Mouse (Mus musculus) embryonic facial prominence, embryonic 14.5 days (tissue): Measurements from ENCODE around the gene Dock4. TPM values are rescaled to one million over a fixed set of nuclear protein-coding genes. Genes with fewer than 3 reads are reported as not detected.

Experiments
- ATAC-seq: fragments of 200-750 bp; cut with Nextera tagmentation; 2 replicates; pipeline ENCODE4 v1.8.0; 2017; ENCODE audit warnings: low read depth, moderate number of reproducible peaks, moderate TSS enrichment
- DNase-seq: peaks from one replicate; pipeline ENCODE4 v3.0.0-alpha.2; 2015; ENCODE audit warnings: low spot score
- H3K27ac ChIP-seq: fragments of 300-500 bp; sonication (generic); replicated peaks from 2 replicates; pipeline ENCODE4 v1.5.1; 2014; ENCODE audit warnings: low read depth, mild to moderate bottlenecking, low read length, moderate library complexity
- H3K27me3 ChIP-seq: fragments of 300-500 bp; sonication (generic); replicated peaks from 2 replicates; pipeline ENCODE4 v1.6.1; 2014; ENCODE audit warnings: low read length; ENCODE audit not compliant: control insufficient read depth, insufficient read depth
- H3K36me3 ChIP-seq: fragments of 300-500 bp; sonication (generic); 2 replicates; pipeline ENCODE4 v1.6.1; 2014; ENCODE audit warnings: low read length, mixed read lengths; ENCODE audit not compliant: control insufficient read depth, insufficient read depth
- H3K4me1 ChIP-seq: fragments of 300-500 bp; sonication (generic); 2 replicates; pipeline ENCODE4 v1.6.1; 2014; ENCODE audit warnings: antibody characterized with exemption, low read length; ENCODE audit not compliant: control insufficient read depth, insufficient read depth
- H3K4me2 ChIP-seq: fragments of 300-500 bp; sonication (generic); 2 replicates; pipeline ENCODE4 v1.6.1; 2014; ENCODE audit warnings: low read depth, mild to moderate bottlenecking, low read length, moderate library complexity, mixed read lengths
- H3K4me3 ChIP-seq: fragments of 300-500 bp; sonication (generic); 2 replicates; pipeline ENCODE4 v1.5.1; 2014; ENCODE audit warnings: low read depth, mild to moderate bottlenecking, low read length
- H3K9ac ChIP-seq: fragments of 300-500 bp; sonication (generic); 2 replicates; pipeline ENCODE4 v1.6.1; 2014; ENCODE audit warnings: low read depth, mild to moderate bottlenecking, low read length, moderate library complexity, mixed read lengths
- H3K9me3 ChIP-seq: fragments of 300-500 bp; sonication (generic); 2 replicates; pipeline ENCODE4 v1.6.1; 2016; ENCODE audit warnings: low read length; ENCODE audit not compliant: control insufficient read depth
- WGBS: fragments of 180-500 bp; shearing (Covaris S2); extraction: QIAGEN DNeasy Blood & Tissue Kit; methylation state at CpG from one replicate; pipeline ENCODE4 v1.1.7; 2014; 5-methylcytosine and 5-hydroxymethylcytosine counted together
- polyA plus RNA-seq: library from polyadenylated mRNA; unstranded; fragments of >200 nt; fragmentation: Nextera tagmentation; extraction: Ambion mirVana; gene quantifications from 2 replicates; pipeline ENCODE4 v1.2.1, GENCODE M21; 2014

Dock4 gene
- polyA plus RNA-seq, 1 experiment from 2014 or later: 9.2 TPM

DNA sequence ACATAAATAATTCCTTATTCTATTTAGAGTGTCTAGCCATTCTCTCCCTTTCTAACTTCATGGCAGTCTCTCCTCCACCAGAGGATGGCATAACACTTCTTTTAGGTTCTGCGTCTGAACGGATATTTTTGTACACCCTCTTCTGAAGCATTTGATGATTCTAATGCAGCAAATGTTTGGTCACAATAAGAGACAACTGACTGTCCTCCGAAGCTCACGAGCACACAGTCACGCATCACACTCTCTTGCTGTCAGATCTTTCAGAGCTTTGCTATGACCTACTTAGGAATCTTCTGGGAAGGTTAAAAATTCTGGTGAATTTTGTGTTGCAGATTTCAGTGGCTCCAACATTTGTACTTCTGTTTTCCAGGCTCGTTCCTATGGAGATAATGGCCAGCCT is 149.7 kb downstream of the Dock4 start:
- ATAC-seq (no peak), DNase-seq (no peak)
- H3K9me3 ChIP-seq: no peaks in the 10 kb centered on the region
- H3K4me2 ChIP-seq: no peak overlapping the region
- H3K27me3 ChIP-seq: no peaks in the 10 kb centered on the region
- no peak overlapping the region for H3K9ac ChIP-seq
- no peaks in the 10 kb centered on the region for H3K4me1 ChIP-seq
- H3K4me3 ChIP-seq: no peak overlapping the region
- H3K27ac ChIP-seq: no peak overlapping the region
- 88% methylated on average over 6 of the region's 6 CpGs for WGBS
- H3K36me3 ChIP-seq: no peaks in the 10 kb centered on the region

- Histone ChIP-seq H3K4me2 (no peak overlapping the region), H3K4me1 (no peaks in the 10 kb centered on the region), H3K9ac (no peak overlapping the region), H3K27ac (no peak overlapping the region), H3K27me3 (no peaks in the 10 kb centered on the region), H3K9me3 (no peaks in the 10 kb centered on the region), H3K36me3 (no peaks in the 10 kb centered on the region), H3K4me3 (no peak overlapping the region)
- 68% methylated on average over 7 of the region's 7 CpGs for WGBS
- ATAC-seq (no peak), DNase-seq (no peak)
Measured at GRCm38 (mm10) chr12:40596020-40596419, 150.3 kb downstream of the Dock4 start.

DNA sequence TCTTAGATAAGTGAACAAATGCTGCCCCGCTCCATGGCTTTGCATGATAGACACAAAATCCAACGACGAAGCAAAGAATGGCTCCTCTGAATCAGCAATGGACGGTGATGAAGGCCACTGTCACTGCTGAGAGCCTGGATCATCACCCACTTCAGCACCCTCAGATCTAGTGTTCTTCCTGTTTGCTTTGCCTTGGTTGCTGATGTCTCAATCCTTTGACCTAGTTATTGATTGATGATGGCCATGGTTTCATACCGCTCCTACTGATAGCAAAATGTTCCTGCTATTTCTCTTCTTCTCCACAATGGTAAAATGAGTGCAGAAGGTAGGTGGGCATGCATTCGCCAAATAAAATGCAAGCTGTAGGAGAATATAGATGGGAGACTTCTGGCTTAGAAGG is 150.7 kb downstream of the Dock4 start:
- no peak overlapping the region for H3K9ac ChIP-seq
- H3K9me3 ChIP-seq: no peaks in the 10 kb centered on the region
- DNase-seq (no peak), ATAC-seq (no peak)
- H3K4me3 ChIP-seq: no peak overlapping the region
- no peaks in the 10 kb centered on the region for H3K27me3 ChIP-seq
- no peak overlapping the region for H3K27ac ChIP-seq
- WGBS: 86% methylated on average over 6 of the region's 6 CpGs
- H3K36me3 ChIP-seq: no peaks in the 10 kb centered on the region
- H3K4me1 ChIP-seq: no peaks in the 10 kb centered on the region
- no peak overlapping the region for H3K4me2 ChIP-seq

GRCm38 (mm10) chr12:40599952-40600351 is 154.2 kb downstream of the Dock4 start:
- Histone ChIP-seq H3K9me3 (no peaks in the 10 kb centered on the region), H3K4me2 (no peak overlapping the region), H3K9ac (no peak overlapping the region), H3K4me1 (no peaks in the 10 kb centered on the region), H3K4me3 (no peak overlapping the region), H3K36me3 (no peaks in the 10 kb centered on the region), H3K27me3 (no peaks in the 10 kb centered on the region), H3K27ac (no peak overlapping the region)
- ATAC-seq: no peak
- WGBS: 88% methylated on average over 2 of the region's 2 CpGs
- DNase-seq: no peak

DNA sequence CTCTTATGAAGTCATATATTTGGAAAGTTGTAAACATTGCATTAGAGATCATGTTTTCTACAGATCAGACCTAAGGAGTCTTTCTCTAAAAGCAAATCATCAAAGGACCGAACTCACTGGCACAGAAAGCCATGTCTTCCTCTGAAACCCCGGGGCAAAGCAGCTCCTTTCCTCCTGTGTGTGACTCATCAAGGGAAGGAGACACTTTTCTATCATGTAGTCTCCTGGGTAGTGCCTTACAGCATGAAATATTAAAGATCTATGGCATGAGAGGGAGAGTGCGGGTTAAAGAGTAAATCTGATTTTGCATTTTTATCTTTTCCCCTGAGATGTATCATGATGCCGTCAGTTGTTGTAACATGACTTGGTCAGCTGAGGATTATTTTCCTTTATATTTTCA is 159.8 kb downstream of the Dock4 start:
- H3K27me3 ChIP-seq: no peaks in the 10 kb centered on the region
- WGBS: 65% methylated on average over 4 of the region's 4 CpGs
- DNase-seq (no peak), ATAC-seq (no peak)
- H3K36me3 ChIP-seq: no peaks in the 10 kb centered on the region
- no peak overlapping the region for H3K4me2 ChIP-seq
- H3K4me1 ChIP-seq: no peaks in the 10 kb centered on the region
- H3K4me3 ChIP-seq: no peak overlapping the region
- no peak overlapping the region for H3K27ac ChIP-seq
- H3K9me3 ChIP-seq: no peaks in the 10 kb centered on the region
- no peak overlapping the region for H3K9ac ChIP-seq

DNA sequence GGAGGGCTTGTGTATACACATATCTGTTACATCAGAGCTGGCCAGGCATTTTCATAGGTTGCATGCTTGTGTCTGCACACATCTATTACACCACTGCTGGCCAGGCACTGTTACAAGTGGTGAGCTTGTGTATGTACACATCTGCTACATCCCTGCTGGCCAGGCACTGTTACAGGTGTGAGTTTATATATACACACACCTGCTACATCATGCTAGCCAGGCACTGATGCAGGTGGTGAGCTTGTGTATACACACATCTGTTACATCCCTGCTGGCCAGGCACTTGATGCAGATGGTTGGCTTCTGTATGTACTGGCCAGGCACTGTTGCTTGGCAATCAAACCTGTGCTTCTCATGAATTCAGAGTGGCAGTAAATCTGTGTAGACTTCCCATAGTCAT is 177.2 kb downstream of the Dock4 start:
- Histone ChIP-seq H3K27ac (no peak overlapping the region), H3K4me1 (no peaks in the 10 kb centered on the region), H3K4me3 (no peak overlapping the region), H3K9ac (no peak overlapping the region), H3K4me2 (no peak overlapping the region), H3K9me3 (no peaks in the 10 kb centered on the region), H3K27me3 (no peaks in the 10 kb centered on the region), H3K36me3 (no peaks in the 10 kb centered on the region)
- ATAC-seq (no peak), DNase-seq (no peak)

- Histone ChIP-seq H3K4me1 (no peaks in the 10 kb centered on the region), H3K4me2 (no peak overlapping the region), H3K36me3 (no peaks in the 10 kb centered on the region), H3K27ac (no peak overlapping the region), H3K9me3 (no peaks in the 10 kb centered on the region), H3K4me3 (no peak overlapping the region), H3K27me3 (no peaks in the 10 kb centered on the region), H3K9ac (no peak overlapping the region)
- DNase-seq (no peak), ATAC-seq (no peak)
- 96% methylated on average over 1 of the region's 1 CpGs for WGBS
Measured at GRCm38 (mm10) chr12:40626521-40626920, 180.8 kb downstream of the Dock4 start.

- Histone ChIP-seq H3K27ac (no peak overlapping the region), H3K9me3 (no peaks in the 10 kb centered on the region), H3K4me2 (no peak overlapping the region), H3K36me3 (no peaks in the 10 kb centered on the region), H3K4me1 (no peaks in the 10 kb centered on the region), H3K4me3 (no peak overlapping the region), H3K9ac (no peak overlapping the region), H3K27me3 (no peaks in the 10 kb centered on the region)
- 74% methylated on average over 2 of the region's 2 CpGs for WGBS
- ATAC-seq: no peak
- DNase-seq: no peak
Measured at GRCm38 (mm10) chr12:40633242-40633641, 187.5 kb downstream of the Dock4 start.

DNA sequence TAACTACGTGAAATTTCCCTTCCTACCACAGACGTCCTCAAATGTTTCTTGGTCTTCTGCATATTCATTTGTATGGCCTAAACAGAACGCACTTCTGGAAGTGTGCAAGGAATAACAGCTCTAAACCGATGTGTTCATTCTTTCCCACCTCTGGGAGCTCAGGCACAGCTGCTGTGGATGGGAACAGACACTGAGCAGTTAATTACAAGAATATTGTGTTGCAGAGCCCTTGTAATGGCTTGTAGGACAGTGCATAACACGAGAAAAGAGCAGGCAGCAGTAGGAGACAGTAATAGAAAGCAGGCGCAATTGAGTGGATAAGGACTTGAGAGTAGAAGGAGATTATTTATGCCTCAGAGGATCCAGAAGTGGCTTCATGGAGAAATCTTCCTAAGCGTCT is 188.4 kb downstream of the Dock4 start:
- H3K36me3 ChIP-seq: no peaks in the 10 kb centered on the region
- DNase-seq (no peak), ATAC-seq (no peak)
- no peak overlapping the region for H3K4me3 ChIP-seq
- H3K27me3 ChIP-seq: no peaks in the 10 kb centered on the region
- H3K4me1 ChIP-seq: no peaks in the 10 kb centered on the region
- no peak overlapping the region for H3K9ac ChIP-seq
- H3K27ac ChIP-seq: no peak overlapping the region
- 79% methylated on average over 7 of the region's 7 CpGs for WGBS
- no peak overlapping the region for H3K4me2 ChIP-seq
- H3K9me3 ChIP-seq: no peaks in the 10 kb centered on the region
